Mouse (Mus musculus) yolk sac, embryonic 10.5 days (tissue): ENCODE results near the gene Eif4g3.

Source experiments
- DNase-seq: peaks from one replicate; pipeline ENCODE4 v3.0.0-alpha.2; 2017; ENCODE audit warnings: low spot score

The Eif4g3 gene

DNA sequence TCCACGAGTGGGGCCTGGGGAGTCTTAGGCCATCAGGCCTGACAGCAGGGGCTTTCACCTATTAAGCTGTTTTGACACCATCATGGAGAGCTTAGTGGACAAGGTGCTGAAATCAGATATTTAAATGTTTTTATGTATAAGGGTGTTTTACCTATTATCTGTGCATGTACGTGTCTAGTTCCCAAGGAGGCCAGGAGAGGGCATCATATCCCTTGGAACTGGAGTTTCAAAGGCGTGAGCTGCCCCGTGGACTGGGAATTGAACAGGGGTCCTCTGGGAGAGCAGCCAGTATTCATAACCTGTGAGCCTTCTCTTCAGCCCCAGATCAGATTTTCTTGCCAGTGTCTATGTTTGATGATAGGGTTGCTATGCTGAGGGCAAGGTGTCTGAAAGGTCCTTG lies 2.4 kb upstream of the Eif4g3 start:
- DNase-seq = no peak

GRCm38 (mm10) chr4:137991240-137991639 lies 1.6 kb upstream of the Eif4g3 start:
- no peak for DNase-seq

- peak; percentile 97 for DNase-seq
Measured at GRCm38 (mm10) chr4:137993291-137993758, 503 bp downstream of the Eif4g3 start.

- peak; percentile 26 for DNase-seq
Measured at GRCm38 (mm10) chr4:137993821-137994561, 1.2 kb downstream of the Eif4g3 start.

DNA sequence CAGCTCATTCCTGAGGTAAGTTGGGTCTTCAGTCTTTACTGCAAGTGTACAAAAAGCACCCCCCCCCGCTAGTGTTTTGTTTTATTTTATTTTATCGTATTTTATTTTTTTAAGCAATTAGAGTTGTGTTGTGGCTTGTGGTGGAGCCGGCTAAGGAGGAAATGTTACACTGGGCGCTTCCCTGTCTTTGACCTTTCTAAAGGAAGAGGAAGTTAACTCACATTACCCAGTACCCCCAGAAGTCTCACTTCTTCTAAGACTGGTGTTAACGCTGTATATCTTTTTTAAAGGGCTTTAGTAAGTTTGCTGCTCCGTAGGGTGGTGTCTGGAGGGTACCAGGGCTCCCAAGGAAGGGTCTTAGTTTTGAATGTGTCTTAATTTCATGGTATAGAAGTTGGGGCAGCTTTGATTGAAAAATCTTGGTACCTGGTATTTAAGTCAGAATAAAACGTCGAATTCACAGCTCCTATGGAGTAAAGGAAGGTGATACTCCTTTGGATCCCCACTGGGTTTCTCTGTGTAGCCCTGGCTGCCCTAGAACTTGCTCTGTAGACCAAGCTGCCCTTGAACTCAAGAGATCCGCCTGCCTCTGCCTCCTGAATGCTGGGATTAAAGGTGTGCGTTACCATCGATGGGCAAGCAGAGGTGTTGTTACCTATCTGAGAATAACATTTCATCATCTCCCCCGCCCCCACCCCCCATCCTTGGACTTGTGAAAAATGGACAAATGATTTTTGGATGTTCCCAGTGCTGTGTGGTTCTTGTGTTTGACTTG lies 1.9 kb downstream of the Eif4g3 start:
- no peak for DNase-seq

- DNase-seq = no peak
Measured at GRCm38 (mm10) chr4:137995399-137995798, 2.6 kb downstream of the Eif4g3 start.

DNA sequence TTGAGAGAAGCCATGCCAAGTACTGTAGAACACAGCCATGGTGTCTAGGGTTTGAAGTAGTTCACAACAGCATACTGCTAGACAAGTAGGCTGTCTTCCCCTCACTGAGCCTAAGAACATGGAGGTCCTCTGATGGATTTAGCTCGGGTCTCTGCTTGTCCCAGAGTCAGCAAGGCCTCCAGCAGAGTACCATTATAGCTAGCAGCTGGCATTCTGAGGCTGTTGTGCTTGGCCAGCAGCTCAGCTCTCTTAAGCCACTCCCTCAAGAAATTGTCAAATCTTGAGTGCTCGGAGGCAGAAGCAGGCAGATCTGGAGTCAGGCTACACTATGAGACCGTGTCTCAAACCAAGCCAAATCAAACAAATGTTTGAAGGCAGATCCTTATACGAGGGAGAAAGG lies 5.4 kb downstream of the Eif4g3 start:
- DNase-seq = no peak

DNA sequence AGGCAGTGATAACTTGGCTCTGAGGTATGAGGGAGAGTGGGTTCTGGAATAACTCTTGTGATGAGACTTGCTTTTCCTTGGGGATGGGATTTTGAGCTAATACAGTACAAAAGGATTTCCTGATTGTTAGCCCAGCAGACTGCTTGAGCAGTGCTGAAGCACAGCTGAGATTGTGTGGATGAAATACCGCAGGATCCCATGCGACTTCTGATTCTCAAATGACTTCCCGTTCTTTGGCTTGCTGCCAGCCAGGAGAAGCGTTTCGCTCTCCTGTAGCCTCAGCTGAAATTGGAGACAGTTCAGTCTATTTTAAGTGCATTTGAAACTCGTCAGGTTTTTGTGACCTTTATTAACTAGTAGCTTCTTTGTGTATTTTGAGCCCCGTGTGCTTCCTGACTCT lies 7.9 kb downstream of the Eif4g3 start:
- DNase-seq = peak; percentile 37

DNA sequence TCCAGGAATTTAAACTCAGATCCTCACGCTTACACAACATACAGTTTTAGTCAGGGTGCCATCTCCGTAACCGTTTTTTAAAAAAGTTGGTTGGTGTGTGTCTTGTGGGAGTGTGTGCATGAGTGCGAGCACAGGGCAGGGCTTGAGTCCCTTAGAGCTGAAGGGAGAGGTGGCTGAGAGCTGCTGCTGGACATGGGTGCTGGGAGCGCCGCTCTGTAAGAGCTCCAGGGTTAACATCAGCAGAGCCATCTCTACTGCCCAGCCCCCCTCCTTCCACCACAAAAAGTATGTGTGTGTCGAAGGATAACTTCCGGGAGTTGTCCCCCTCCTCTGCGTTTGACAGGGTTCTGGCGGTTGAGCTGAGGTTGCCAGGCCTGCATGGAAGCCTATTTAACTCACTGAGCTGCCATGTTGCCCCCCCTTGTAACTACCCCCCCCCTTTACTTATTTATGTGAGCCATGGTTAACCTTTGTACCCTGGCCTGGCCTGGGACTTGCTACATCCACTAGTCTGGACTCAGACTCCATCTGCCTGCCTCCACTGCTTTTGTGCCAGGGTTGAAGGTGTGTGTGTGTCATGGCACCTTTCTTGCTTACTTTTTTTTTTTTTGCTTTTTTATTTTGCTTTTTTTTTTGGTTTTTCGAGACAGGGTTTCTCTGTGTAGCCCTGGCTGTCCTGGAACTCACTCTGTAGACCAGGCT lies 11.2 kb downstream of the Eif4g3 start:
- DNase-seq = peak; percentile 59

GRCm38 (mm10) chr4:138005781-138006180 lies 13.0 kb downstream of the Eif4g3 start:
- DNase-seq = no peak

- DNase-seq = no peak
Measured at GRCm38 (mm10) chr4:138006951-138007613, 14.3 kb downstream of the Eif4g3 start.

DNA sequence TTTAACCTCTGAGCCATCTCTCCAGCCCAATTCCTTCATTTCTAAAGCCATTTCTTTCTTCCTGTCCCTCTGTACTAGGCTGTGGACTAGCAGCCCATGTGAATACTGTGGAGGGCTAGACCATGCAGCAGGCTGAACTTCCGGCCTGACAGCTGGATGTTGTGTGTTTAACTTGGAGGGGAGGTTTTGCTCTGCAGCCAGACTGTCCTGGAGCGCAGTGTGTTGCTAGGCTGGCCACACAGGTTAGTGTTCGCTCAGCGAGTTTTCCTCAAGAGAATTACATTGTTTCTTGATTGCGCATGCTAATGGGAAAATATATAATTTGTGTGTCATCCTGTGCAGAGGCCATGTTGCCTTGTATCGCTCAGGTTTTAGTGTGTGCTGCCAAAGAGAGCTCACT lies 15.8 kb downstream of the Eif4g3 start:
- no peak for DNase-seq

GRCm38 (mm10) chr4:138009786-138010502 lies 17.1 kb downstream of the Eif4g3 start:
- DNase-seq = no peak

DNA sequence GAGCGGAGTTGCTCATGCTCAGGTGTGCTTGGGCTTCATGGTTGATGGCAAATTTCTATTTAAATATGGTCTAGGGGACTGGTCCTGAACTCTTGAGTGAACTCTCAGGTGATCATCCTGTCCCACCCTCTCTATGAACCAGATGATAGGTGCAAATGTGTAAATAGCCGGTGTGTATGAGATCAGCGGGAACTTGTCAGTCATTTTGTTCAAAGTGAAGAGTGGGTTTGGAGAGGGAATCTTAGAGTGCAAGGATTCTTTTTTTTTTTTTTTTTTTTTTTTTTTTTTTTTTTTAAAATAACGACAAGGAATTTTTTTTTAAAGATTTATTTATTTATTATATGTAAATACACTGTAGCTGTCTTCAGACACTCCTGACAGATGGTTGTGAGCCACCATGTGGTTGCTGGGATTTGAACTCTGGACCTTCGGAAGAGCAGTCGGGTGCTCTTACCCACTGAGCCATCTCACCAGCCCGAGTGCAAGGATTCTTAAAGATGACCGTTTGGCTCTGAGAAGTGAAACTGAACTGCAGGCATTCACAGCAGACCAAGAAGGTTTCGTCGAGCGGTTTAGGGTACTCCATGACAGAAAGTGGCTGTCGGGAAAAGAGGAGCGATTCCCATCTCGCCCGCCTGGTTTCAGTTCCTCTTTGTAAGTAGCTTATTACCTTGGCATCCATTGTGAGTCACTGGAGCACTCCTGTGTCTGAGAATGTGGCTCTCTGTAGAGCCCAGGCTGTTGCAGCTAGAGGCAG lies 21.1 kb downstream of the Eif4g3 start:
- DNase-seq = no peak

- DNase-seq = no peak
Measured at GRCm38 (mm10) chr4:138015966-138016365, 23.1 kb downstream of the Eif4g3 start.

DNA sequence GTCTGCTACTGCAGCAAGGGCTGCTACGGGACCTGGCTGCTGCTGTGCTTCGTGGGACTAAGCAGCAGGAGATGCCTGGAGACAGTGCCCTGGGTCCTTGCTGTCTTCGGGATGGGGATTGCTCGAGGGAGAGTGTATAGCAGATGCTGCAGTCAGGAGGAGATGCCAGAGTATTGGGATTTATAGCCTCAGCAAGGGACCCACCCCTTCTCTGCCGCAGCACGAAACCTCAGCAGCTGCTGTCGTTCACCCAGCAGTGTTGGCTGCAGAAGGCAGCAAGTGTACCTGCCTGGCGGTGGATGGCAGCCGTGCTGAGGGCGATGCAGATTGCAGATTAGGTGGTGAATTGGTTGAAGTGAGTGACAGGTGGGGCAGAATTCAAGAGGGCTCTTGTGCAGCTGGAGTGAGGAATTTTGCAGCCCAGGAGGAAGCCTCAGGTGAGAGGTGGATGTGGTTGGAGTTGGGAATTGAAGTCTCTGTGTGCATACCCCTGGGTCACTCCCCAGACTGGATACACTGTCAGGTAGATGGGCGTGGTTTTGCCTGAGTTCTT lies 24.3 kb downstream of the Eif4g3 start:
- DNase-seq = no peak

- DNase-seq = no peak
Measured at GRCm38 (mm10) chr4:138018011-138018410, 25.2 kb downstream of the Eif4g3 start.

GRCm38 (mm10) chr4:138020231-138020630 lies 27.4 kb downstream of the Eif4g3 start:
- DNase-seq = no peak

GRCm38 (mm10) chr4:138021651-138022050 lies 28.8 kb downstream of the Eif4g3 start:
- no peak for DNase-seq

- no peak for DNase-seq
Measured at GRCm38 (mm10) chr4:138022761-138023160, 29.9 kb downstream of the Eif4g3 start.
